Mouse (Mus musculus) lung, postnatal 0 days (tissue): ENCODE data around the gene Thsd1.

Experiments used
- CTCF ChIP-seq: IDR thresholded peaks from 2 replicates; pipeline ENCODE4 v1.5.1; 2016; ENCODE audit warnings: antibody characterized with exemption, mild to moderate bottlenecking
- EP300 ChIP-seq: IDR thresholded peaks from 2 replicates; pipeline ENCODE4 v1.6.1; 2016; ENCODE audit warnings: antibody characterized with exemption, mild to moderate bottlenecking, control low read depth

GRCm38 (mm10) chr8:22266809-22267208 is 39.7 kb downstream of the Thsd1 start:
- TF ChIP-seq CTCF (no peak), EP300 (no peak)
